Mouse (Mus musculus) right cerebral cortex, postnatal 10 days (tissue): Measurements from ENCODE around the gene Olfr221.

Experiments
- DNase-seq, 2 experiments: peaks; one replicate each; pipeline ENCODE4 v3.0.0; 2021; ENCODE audit warnings: low spot score in 2 of 2

Olfr221 gene

DNA sequence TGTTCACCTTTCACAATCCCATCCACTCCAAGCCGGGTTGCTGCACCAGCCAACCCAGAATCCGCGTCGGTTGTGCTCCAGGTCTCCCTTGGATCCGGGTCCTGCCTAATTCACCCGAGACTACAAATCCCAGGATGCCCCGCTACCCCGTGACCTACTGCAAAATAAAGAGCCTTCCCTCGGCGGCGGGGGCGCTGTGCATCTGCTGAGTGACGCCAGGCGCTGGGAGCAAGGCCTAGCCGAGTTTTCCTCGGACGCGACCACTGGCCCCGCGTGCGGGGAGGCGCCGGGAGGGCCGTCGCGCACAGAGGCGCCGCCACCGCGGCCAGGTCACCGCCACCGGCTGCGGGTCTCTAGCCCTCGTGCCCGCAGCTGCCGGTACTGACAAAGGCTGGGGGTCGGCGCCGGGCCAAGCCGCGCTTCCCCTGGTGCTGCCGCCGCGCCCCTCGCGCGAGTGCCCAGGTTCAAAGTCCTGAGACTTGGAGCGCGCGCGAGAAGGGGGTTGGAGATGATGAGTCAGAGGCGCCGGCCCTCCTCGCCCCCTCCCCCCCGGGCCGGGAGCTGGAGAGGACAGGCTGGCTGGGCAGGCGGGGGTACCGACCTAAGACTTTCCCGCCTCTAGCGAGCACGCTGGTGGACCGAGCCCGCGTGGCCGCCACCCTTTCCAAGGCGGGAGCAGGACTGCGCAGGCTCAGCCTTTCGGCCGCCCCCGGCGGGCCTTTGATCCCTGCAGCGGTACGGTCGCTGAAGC, 22.5 kb downstream of the Olfr221 start:
- DNase-seq: peak; percentile 99

- no peak for DNase-seq
These were observed 23.1 kb downstream of the Olfr221 start for GRCm38 (mm10) chr14:52019051-52019589.

DNA sequence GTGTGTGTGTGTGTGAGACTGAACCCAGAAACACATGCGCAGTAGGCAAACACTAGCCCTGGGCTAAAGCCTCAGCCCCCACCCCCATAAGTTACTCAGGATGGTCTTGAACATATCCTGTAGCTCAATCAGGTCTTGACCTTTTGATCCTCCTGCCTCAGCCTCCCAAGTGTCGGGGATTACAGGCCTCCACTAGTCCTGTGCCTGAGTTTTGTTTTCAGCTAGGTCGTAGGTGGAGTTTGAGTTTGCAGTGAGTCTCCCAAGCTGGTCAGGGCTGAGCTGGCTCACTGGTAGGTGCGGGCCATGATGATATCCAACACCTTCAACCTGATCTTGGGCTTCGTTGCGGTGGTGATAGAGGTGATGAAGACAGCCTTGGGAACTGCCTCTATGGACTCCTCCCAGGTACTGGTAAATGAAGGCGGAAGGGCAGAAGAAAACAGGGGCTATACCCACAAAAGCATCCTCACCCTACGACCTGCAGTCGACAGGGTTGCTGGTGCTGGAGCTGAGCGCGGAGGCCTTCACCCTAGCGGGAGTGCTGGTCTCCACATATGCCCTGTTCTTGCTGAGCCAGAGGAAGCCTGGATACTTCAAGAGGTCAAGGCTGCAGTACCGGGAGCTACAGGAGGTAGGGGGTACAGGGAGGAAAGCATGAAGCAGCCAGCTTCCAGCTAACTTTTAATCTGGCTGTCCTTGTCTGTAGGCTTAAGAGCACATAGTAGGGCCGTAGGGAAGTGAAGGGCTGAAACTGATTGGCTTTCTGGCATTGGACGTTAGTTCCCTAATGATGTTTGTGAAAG, 23.8 kb downstream of the Olfr221 start:
- peak; percentile 22 to 50 for DNase-seq

DNA sequence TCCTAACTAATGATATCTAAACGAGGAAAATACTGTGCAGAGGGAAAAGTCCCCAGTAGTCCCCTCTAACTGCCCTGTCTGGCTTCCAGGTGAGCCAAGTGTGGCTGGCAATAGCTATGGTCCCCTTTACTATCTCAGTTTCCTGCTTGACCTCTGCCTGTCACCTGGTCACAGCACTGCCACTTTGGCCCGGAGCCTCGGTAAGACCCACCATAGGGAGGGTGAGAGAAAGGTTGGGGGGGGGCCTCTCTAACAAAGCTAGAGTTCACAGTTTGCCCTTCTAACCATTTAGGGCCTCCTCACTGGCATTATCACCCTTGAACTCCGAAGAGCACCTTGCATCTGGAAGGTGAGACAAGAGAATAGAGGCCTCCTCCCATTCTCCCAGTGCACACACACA, 24.6 kb downstream of the Olfr221 start:
- DNase-seq: peak in 1 of 2 experiments; percentile 38

- DNase-seq: peak in 1 of 2 experiments; percentile 25
These were observed 25.4 kb downstream of the Olfr221 start for GRCm38 (mm10) chr14:52016625-52017405.

DNA sequence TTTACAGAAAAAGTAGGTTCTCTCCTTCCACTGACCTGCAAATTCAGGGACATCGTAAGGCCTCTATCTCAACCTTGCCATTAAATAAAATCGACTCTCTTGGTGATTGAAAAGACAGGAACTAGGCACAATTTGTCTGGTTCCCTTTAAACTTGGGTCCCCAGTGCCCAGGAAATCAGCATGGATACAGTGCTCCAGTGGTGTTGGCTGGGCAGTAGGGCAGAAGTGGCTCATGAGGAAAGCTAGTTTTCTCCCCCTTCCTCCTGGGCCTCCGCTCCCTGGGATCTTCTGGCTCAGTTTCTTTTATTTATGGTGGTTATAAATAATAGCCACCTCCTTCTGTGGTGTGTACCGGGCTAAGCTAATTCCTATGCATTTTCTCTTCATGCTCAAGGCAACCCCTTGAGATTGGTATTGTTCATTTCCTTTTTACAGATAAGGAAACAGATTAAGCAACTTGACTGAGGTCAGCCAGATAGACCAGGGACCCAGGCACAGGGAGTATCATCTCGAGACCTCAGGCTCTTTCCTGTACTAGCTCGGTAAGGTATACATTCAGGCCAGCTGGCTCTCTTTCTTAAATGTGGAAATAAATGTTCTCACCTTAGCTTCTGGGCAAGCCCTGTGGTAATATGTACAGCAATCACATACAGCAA, 26.7 kb downstream of the Olfr221 start, which contains the start of gene Tmem253:
TSS of gene Tmem253 (plus strand) at position 214 of the 656 bp plus-strand sequence.
- no peak for DNase-seq

DNA sequence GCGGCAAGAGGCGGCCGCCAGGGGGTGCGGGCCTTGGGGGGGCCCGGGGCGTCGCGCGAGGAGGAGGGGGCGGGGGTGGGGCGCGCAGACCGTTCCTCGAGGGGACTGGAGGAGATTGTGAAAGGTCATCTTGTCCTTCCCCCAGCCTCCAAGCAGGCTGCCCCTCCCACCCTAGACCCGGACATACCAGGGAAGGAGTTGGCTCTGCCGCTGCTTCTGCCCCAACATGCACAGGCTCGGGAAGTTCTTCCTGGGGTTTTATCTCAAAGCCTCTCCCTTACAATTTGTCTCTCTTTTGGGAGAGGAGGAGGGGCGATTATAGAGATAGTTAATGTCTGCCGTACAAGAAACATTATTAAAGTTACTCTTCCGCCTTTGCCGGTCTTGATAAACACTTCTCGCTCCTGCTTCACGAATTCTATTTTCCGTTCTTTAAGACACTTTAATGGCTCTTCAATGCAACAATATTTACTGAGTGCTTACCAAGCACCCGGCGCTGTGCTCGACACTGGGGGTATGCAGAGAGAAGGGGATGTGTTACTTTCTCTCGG, 27.4 kb downstream of the Olfr221 start:
- DNase-seq: peak; percentile 58 to 67

DNA sequence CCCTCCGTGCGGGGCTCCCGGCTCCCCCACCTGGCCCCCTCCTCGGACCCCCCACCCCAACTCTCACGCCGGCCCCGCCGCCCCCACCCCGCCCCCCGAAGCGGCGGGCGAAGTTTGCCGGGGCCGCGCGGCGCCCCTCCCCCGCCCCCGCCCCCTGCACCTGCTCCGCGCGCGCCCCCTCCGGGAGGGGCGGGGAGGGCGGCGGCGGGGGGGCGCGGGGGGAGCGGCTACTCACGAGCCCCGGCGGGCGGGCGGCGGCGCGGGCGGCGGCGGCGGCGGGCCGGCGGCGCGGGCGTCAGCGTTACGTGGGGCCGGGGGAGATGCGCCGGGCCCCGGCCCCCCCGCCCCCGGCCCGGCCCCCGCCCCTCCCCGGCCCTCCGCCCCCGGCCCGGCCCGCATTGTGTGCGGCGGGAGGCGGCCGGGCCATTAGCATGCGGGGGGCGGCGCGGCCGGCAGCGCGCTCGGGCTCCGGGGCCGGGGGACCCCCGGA, 27.9 kb downstream of the Olfr221 start:
- DNase-seq: no peak

DNA sequence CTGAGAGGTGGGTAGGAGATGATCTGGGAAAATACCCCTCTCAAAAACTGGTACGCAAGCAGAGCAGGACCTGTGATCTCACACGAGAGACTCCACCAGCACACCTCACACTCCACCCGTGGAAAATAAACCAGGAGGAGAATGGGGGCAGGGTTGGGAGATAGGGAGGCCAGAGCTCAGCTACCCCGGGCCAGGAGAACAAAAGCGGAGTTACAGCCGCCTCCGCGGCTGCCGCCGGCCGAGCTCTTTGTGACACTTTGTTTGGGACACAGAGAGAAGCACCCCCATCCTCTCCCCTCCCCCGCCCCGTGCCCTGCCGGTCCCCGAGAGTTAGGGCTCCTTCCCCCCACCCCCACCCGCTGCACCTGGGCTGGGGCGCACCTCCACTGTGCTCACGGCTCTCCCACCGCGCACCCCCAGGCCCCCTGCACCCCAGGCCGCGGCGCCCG, 28.5 kb downstream of the Olfr221 start:
- no peak for DNase-seq

- DNase-seq: no peak
These were observed 29.1 kb downstream of the Olfr221 start for GRCm38 (mm10) chr14:52013021-52013610.

DNA sequence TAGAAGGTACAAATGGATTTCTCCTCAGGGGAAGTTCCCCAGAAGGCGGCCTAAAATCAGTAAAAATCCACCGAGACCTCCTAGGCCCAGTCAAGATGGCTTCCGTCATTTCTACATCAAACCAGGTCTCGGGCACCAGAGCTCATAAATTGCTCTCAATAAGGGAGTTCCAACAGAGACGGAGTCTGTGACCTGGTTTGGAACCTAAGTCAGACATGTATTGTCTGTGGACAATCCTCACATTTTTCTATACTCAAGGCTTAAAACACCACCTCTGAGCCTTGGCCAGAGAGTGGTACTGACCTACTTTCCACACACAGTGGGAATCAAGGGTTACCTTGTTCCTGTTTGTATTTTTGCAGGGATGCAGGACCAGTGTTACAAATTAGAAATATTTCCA, 29.7 kb downstream of the Olfr221 start:
- DNase-seq: no peak

- peak; percentile 77 to 85 for DNase-seq
These were observed 30.2 kb downstream of the Olfr221 start for GRCm38 (mm10) chr14:52012085-52012484.

DNA sequence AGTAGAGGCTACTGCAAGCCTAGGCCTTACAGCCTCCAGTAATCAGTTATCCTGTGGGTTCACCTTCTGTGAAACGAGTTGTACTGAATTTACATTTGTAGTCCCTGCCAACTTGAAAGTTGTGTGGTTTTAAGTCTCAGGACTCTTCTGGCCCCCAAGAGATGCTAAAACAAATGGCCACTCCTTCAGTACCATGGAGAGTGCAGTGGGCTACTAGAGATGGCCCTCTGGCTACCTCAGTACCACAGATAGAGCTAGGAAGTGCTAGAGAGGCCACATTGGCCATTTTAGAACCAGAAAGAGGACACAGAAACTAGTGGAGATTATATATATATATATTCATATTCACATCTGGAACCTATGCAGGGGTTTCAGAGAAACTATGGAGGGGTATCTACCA, 30.6 kb downstream of the Olfr221 start:
- DNase-seq: no peak

DNA sequence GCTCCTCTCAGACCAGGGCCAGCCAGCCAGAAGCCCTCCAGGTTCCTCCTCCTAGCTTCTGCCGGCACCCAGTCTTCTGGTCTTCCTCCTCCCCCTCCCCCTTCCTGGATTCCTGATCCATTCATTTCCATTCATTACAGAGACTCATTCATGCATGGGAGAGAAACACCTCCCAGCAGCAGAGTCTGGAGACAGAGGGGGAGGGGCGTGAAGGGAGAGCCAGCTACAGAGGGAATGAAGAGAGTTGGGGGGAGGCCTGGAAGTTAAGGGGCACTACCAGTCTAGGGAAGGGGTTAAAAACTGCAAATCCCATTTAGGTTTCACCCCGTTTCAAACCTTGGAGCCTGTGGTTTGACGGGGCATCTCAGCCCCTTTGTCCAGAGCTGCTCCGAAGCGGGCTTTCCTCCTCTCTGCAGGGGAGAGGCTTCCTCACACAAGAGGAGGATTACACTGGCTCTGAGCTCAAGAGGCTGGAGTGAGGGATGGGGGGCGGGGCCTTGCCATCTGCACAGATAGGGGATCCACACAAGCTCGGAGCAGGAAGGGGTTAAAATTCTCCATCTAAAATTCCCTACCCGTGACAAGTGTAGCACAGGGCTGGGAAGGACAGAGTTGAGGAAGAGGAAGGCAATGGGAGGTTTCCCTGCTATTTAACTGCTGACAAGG, 31.7 kb downstream of the Olfr221 start:
- peak; percentile 87 to 88 for DNase-seq

DNA sequence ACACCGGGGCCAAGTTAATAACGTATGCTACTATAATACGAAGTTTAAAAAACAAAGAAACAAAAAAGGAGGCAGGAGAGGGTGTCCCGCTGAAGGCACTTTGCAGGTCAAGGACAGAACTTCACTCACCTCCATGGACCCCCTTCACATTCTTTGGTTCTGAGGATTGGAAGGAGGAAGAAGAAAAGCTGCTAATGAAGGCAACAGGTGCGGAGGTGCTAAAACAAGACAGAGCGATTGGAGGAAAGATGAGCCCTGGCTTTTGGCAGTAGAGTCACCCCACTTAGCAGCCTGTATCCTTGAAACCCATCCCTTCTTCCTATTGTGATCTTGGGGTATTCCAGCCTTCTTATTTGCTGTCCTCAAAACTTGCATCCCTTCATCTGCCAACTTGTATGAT, 32.4 kb downstream of the Olfr221 start:
- no peak for DNase-seq

GRCm38 (mm10) chr14:52009361-52009760, 32.9 kb downstream of the Olfr221 start:
- no peak for DNase-seq

GRCm38 (mm10) chr14:52008321-52009203, 33.7 kb downstream of the Olfr221 start:
- peak; percentile 91 to 92 for DNase-seq

DNA sequence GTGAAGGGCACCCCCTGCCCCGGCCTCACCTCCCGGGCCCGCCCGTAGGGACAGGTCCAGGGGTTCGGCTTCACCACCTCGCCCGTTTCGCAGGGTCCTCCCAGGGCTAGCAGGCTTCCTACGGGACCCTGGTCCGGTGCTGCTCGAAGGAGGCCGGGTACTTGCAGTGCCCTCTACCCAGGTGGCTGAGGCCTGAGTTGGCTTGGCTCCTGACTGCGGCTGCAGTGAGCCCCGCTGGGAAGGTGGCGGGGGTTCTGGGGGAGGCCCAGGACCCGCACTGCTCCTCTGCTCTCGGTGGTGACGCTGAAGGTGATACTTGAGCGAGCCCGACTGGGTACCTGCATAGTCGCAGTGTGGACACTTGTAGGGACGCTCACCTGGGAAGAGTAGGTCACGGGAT, 35.5 kb downstream of the Olfr221 start:
- peak in 1 of 2 experiments; percentile 30 for DNase-seq

GRCm38 (mm10) chr14:52006241-52006640, 36.0 kb downstream of the Olfr221 start:
- DNase-seq: peak in 1 of 2 experiments; percentile 41
